Mouse (Mus musculus) layer of hippocampus, adult 11-12 months (tissue): ENCODE results near the gene Smarca4.
"Not testable (repeated sequence)": the region's sequence is repeated elsewhere in the genome, so short reads cannot be mapped to it uniquely, and the experiment has no call there.

Experiments
- DNase-seq: peaks from one replicate; pipeline ENCODE4 v3.0.0; 2022; ENCODE audit warnings: low spot score

The Smarca4 gene

DNA sequence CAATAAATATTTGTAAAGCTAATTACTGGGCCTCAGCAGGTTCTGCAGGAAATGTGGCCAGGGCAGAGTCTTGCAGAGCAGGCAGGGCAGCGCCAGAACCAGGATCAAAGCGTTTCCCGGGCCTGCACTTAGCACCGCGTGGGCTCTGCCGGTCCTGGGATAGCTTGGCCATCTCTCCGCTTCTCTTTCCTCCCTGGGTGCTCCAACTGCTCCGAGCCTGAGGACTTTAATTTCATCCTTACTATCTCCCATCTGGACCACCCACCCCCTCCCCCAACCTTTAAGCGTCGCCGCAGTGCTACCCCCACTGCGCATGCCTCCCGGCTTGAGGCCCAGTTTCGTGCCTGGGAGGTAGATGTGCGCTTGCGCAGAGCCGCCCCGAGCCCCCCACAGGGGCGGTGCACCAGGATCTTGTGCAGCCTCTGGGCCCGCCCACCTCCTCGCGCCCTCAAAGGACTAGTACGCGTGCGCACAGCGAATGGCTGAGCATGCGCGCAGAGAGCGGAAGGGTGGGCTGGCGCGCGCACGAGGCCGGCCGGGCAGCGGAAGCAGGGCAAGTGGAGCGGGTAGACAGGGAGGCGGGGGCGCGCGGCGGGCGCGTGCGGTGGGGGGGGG lies at the start of gene Smarca4:
TSS of gene Smarca4 (plus strand) at position 553 of the 615 bp plus-strand sequence.
- DNase-seq: peak; percentile 100

DNA sequence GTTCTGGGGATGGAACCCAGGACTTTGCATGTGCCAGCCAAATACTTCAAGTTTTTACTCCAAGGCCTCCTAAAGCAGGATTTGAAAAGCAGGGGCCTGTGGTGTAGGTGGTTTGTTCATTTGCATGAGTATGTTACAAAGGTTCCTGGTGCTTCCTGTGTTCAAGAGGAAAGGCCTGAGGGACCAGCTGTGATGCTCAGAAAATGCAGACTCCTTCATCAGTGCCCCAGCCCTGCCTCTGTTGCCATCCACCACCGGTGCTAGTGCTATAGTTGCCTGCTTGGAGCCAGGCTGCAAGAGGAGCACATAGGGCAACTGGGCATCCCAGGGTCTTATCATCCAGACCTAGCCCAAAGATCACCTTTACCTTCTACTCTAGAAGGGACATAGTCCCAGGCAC lies 49.4 kb upstream of the Smarca4 start:
- no peak for DNase-seq

DNA sequence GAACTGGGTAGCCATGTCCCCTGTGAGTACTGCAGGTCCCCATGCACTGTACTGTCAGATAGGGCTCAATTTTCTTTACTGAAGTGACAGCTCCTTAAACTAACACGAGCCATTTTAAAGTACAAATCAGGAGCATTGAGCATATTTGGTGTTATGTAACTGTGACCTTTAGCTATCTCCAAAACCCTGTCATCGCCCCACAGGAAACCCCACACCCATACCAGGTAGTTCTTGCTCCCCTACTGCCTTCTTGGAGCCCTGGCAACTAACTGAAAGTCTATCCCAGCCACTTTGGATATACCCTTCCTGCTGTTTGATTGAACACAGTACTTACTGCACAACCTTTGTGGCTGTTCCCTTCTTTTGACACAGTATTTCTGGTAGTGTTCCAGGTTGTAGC lies 48.9 kb upstream of the Smarca4 start:
- no peak for DNase-seq

DNA sequence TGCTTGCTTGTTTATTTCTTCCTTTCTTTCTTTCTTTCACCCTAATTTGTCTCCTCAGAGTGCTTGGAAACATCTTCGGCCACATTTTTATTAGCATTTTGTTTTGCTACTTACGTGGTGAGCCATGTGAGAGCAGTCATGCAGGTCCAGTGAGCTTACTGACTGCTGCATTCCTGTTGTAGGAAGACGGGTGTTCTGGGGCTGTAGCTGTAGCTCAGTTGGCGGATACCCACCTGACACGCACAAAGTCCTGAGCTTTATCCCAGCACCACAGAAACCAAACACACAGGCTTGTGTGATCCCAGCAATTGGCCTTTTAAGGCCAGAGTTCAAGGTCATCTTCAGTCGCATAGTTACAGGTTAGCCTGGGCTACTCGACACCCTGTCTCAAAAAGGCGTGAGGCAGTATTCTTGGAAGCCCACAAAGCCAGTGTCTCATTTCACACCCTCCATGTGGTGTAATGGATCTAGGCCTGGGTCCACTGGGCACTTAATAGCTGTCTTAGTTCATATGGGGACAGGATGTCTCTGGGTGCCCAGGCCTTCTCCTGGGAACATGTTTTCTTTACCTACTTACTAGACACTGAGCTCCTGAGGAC lies 47.2 kb upstream of the Smarca4 start:
- DNase-seq: no peak

DNA sequence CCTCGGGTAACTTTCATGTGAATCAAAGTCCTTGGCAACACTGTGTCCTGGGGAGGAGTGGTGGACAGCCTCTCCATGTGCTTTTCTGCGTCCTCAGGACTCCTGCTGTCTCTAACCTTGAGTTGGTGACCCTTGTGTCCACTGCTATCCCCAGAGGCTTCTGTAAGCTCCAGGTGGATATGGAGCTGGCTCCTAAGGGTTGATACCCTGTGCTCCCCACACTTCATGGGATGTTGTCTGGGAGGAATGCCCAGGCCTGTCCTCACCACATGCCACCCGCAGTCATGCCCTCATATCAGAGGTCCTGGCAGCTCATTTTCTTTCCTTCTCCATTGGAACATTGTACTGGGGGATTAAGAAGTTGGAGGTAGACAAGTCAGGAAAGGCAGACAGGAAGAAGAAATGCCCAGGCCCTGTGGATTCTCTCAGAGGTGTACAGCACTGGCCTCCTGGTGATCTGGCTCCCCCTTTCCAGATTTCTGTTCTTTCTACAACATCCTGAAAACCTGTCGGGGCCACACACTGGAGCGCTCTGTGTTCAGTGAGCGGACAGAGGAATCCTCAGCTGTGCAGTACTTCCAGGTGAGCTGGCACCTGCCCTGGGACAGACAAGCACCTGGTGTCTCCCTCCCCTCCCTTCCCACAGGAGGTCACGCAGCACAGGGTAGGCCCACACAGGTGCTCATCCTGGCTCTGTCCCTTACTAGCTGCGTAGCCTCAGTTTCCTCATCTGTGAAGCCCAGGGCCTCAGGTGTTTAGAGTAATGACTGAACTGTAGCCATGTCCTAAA lies 41.8 kb upstream of the Smarca4 start:
- no peak for DNase-seq

DNA sequence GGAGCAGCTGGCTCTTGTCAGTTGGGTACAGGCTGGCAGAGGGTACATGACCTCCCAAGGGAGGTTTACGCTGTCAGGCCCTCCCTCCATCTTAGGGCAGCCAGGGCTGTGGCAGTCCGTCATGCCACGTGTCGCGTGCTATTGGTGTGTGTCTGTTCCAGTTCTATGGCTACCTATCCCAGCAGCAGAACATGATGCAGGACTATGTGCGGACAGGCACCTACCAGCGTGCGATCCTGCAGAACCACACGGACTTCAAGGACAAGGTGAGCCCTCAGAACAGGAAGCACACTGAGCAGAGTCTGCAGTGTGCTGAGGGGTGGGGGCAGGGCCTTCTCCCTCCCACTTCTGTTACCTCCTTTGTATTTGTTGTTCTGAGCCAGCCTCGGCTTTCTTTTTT lies 40.7 kb upstream of the Smarca4 start:
- DNase-seq: no peak

DNA sequence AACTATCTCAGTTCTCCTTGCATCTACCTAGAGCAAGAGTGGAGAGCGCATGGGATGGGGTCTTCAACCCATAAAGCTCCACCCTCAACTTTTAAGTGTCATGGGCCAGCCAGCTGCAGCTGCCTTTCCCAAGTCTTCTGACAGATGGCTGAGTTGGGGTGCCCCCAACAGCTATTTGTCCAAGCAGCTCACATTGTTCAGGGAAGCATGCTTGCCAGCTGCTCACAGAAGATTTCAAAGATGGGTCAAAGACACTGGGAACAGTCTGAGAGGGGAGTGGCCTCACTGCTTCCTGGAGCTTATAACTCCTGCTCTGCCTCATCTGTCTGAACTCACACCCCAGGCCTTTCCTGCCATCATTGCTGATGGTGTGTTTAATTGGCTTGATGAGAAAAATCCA lies 39.7 kb upstream of the Smarca4 start:
- DNase-seq: no peak

DNA sequence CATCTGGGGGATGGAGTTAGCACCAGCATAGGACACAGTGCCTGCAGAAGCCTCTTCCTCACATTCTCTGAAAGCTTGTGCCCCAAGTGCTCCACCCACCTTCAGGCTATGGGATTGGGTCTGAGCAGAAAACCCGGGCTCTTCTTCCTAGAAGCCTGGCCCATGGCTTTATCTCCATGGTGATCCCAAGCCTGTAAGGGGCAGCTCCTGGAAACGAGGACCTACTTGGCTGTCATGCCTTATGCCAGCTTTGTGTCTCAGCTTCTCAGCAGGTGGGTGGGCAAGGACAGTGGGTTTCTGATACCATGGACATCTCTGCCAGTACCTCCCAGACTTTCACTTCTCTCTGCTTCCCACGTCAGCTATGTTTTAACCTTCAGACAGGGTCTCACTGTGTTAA lies 37.7 kb upstream of the Smarca4 start:
- DNase-seq: no peak

DNA sequence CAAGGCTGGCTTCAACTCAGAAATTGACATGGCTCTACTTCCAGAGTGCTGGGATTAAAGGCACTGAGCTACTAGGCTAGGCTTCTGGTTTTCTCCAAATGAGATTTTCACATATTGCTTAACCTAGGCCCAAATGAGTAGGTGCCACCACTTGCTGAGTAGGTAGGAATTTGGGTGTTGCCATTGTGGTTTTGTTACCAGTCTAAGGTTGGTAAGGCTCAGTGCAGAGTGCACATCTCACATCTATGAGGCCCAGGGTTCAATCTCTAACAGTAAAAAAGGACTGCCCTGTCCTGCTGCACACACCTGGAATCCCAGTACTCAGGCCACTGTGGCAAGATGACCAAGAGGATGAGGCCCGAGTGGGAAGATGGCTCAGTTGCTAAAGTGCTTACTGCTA lies 30.6 kb upstream of the Smarca4 start:
- no peak for DNase-seq

DNA sequence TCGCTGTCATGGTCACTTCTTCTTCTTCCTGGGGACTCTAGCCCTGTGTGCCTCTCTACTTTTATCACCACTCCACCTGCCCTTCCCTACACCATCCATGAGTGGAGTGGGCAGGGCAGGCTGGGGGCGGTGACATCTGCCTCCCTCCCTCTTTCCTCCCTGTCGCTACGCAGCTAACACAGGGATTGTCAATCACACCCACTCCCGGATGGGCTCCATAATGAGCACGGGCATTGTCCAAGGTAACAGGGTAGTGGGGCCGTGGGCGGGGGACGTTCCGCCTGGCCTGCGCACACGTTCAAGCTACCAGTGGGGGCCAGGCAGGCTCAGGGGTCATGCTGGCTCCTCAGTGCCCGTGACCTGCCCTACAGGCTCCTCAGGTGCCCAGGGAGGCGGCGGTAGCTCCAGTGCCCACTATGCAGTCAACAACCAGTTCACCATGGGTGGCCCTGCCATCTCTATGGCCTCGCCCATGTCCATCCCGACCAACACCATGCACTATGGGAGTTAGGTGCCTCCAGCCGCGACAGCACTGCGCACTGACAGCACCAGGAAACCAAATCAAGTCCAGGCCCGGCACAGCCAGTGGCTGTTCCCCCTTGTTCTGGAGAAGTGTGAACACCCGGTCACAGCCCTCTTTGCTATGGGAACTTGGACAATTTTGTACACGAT lies 28.2 kb upstream of the Smarca4 start:
- DNase-seq: no peak

DNA sequence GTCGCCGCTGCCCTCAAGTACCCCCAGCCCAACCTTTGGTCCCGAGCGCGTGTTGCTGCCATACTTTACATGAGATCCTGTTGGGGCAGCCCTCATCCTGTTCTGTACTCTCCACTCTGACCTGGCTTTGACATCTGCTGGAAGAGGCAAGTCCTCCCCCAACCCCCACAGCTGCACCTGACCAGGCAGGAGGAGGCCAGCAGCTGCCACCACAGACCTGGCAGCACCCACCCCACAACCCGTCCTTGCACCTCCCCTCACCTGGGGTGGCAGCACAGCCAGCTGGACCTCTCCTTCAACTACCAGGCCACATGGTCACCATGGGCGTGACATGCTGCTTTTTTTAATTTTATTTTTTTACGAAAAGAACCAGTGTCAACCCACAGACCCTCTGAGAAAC lies 27.6 kb upstream of the Smarca4 start:
- DNase-seq: no peak

DNA sequence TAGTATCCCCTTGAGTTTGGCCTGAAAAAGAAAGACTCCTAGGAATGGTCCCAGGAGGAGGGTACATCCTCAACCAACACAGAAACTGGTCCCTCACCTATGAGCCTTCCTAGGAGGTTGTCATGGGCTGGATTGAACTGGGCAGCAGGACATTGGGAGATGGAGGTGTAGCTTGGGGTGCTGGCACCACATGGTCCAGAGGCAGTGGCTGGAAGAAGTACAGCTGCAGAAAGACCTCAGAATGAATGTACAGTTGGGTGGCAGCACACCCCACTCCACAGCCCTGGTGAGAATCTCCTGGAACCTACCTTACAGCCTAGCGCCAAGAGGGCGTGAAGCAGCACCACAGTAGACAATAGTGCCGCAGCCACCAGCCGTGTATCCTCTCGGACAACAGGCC lies 26.4 kb upstream of the Smarca4 start:
- no peak for DNase-seq

DNA sequence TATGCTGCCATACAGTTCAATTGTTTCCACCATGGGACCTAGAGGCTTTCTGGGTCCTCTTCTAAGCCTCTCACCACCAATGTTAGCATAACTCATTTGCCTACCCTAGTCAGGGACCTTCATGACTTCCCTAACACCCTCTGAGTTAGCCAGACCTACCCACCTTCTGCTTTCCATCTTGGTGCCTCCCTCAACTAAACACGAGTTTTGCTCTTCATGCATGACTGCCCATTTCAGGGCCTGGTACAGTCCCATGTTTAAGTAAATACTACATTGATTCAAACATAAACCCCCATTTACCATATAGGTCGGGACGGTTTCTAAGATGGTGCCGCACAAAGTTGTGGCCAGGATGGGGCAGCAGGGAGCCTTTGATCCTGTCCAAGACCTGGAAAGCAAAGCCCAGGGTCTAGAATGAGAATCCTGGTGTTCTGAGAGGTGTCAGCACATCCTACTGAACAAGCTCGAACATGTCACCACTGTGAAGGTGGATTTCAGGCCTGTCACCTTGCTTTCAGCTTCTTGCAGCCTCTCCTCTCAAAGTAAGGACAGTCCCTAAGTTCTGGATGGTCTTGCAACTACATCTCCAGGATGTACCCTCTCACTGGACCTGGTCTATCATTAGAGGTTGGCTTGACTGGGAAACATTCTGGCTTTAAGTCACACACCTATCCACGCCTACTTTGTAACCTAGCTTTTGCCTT lies 24.7 kb upstream of the Smarca4 start:
- no peak for DNase-seq

DNA sequence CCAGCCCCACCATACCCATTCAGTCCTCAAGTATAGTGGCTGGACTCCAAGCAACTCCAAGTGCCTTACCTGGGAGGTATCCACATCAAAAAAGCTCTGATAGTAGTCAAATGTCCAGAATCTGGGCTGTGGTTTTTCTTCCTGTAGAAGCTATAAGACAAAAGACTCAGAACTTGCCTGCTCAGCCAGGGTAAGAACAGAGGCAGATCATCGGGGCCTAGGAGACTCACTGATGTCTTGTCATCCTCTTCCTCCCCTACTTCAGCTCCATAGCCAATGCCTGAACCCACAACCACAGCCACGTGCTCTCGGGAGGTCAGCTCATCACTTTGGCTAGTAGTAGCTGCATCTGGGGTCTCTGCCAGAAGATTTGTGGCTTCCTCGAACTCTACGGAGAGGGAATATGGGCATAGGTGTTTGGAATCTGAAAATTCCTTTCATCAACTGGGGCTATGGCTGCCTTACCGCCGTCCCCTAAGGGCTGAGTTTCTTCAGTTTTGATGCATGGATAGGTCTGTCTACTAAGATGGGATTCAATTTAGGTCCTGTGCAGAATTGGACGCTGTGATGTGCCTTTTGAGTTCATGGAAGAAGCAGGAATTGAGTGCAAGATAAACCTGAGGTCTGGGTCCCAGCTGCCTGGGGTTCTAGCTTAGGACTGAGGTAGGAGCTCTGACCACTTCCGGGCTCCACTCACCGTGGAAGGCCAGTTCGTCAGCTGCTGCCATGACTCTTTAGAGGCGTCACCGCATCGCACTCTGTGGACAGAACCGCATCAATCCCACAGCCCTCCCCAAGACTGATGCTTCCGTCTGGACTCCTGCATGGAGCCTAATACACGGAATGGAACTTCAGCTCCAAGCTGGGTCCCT lies 23.9 kb upstream of the Smarca4 start:
- DNase-seq: peak; percentile 26

DNA sequence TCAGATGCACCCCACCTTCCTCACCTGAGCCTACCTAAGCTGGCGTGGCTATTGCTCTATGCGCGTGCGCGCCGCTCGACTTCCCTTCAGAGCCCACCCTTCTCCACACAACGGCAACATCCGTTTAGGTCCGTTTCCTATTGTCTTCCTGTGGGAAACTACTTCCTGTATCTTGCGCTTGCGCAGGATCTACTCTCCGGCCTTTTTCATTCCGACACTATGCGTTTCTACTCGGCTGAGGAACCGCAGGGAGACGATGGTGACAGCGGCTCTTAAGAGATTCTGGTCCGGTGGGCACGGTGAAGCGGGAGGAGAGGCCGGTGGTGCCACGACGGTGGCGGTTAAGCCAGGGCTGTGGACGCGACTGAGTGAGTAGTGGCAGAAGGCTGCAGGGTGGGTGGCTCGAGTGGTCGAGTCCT lies 23.3 kb upstream of the Smarca4 start, which contains the start of the genes Timm29 and Yipf2:
TSS of gene Timm29 (plus strand) at position 20 of the 419 bp plus-strand sequence.
TSS of gene Yipf2 (minus strand) at position 126 of the 419 bp plus-strand sequence.
- peak; percentile 96 for DNase-seq

DNA sequence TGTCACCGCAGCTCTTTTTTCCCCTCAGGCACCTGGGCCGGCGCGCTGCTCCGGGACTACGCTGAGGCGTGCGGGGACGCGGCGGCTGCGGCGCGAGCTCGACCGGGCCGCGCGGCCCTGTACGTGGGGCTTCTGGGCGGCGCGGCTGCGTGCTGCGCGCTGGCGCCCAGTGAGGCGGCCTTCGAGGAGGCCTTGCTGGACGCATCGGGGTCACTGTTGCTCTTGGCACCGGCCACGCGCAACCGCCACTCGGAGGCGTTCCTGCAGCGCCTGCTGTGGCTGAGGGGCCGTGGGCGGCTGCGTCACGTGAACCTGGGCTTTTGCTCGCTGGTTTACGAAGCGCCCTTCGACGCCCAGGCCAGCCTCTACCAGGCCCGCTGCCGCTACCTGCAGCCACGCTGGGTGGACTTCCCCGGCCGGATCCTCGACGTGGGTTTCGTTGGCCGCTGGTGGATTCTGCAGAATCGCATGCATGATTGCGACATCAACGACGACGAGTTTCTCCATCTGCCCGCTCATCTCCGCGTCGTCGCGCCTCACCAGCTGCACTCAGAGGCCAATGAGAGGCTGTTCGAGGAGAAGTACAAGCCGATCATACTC lies 22.7 kb upstream of the Smarca4 start:
- peak; percentile 57 for DNase-seq

DNA sequence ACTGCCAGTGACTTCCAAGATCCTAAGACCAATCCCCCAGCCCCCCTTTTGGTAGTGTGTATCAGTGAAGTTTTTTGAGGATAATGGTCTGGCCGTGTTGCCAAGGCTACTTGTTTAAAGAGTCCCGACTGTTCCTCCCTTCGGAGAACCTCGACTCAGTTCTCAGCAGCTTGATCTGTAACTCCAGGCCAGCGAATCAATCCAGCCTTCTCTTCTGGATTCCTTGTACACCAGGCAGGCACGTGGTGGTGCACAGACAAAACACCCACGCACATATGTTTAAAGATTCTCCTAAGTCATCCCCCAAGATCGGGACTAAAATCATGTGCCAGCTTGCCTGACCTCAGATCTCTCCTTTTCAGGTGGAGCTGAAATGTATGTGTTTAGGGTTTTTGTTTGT lies 21.6 kb upstream of the Smarca4 start:
- not testable (repeated sequence) for DNase-seq

DNA sequence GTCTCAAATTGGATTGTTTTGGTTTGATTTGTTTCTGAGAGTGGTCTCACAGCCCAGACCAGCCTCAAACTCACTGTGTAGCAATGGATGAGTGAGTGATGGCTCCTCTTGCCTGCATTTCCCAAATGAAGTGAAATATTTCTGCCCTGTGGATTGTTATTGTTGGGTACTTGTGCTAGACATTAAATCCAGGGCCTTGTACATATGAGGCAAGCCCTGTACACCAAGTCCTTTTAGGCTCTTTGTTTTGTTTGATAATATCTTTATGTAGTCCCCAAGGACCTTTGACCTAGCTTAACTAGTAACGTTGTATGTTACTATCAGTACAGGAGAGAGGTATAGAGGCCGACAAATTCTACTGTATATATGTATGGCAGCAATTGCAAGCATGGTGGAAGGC lies 21.1 kb upstream of the Smarca4 start:
- no peak for DNase-seq

DNA sequence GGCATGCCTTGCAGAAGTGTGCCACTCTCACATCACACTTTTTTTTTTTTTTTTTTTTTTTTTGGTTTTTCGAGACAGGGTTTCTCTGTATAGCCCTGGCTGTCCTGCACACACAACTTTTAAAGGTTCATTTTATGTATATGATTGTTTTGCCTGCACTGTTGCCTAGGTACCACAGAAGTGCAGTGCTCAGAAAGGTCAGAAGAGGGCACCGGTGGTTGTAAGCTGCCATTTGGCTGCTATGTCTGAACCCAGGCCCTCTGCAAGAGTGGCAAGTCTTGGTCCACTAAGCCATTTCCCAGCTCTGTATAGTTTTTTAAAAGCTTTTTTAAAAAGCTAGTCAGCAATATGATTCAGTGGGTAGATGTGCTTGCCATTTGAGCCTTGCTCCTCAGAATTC lies 17.8 kb upstream of the Smarca4 start:
- DNase-seq: no peak

DNA sequence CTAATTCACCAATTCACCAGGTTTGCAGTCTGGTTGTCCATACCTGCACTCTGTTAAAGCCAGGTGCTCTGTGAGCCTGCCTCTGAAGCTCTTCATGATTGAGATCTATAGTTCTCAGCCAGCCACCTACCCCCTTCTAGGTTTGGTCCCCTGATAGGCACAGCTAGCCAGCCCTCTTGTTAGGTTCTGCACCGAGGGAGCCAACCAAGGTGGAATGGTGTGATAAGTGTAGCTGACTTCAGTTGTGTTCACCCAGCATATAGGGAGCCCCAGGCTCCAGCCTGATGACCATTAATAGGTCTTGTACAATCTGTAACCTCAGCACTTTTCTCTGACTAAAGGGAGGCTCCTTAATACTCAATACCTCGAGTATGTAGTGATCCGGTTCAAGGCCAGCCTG lies 15.8 kb upstream of the Smarca4 start:
- no peak for DNase-seq

DNA sequence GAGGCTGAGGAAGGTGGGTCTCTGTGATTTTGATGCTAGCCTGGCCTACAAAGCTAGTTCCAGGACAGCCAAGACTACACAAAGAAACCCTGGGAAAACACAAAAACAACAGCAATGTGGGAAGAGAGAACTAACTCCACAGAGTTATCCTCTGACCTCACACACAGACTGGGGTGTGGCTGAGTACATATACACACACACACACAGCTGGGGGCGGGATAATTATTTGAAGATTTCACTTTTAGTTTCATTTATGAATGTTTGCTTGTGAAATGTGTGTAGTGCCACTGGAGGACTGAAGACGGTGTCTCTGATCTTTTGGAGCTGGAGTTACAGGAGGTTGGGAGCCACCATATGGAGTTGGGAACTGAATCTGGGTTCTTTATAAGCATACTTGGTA lies 14.9 kb upstream of the Smarca4 start:
- no peak for DNase-seq
